Mouse (Mus musculus) naive thymus-derived CD4-positive, alpha-beta T cell, adult 5 months (primary cell): Measurements from ENCODE around the gene Cd180. TPM values are rescaled to one million over a fixed set of nuclear protein-coding genes. Genes with fewer than 3 reads are reported as not detected.

Experiments used
- polyA plus RNA-seq: library from polyadenylated mRNA; unstranded; fragments of 100-300 nt; shearing (Covaris generic); gene quantifications from one replicate; pipeline ENCODE4 v1.2.1, GENCODE M21; 2017

Cd180 gene
- polyA plus RNA-seq = 0.36 TPM

DNA sequence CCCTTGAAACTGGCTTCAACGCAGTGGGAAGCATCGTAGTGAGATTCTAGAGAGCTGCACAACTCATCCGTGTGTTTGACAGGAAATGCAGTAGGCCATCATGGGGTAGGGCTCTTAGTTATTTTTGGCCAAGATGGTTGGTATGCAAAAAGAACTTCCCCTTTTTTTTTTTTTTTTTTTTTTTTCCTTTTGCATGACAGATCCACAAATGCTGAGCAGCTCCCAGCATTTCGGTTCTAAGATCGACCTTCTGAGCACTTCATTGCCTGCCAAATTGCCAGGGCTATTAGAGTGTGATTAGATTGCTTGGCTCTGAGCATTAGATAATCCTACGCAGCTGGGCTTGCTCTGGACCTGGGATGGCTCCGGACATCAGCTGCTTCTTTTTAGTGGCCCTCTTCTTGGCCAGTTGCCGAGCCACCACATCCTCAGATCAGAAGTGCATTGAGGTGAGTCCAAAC is at the start of gene Cd180:
Gene Cd180, plus strand, starts transcription at position 218 of the 461 bp plus-strand sequence.

